Mouse (Mus musculus) heart, postnatal 0 days (tissue): ENCODE measurements around the gene Gabbr1. TPM values are rescaled to one million over a fixed set of nuclear protein-coding genes. Genes with fewer than 3 reads are reported as not detected.
"Not testable (repeated sequence)": the region's sequence is repeated elsewhere in the genome, so short reads cannot be mapped to it uniquely, and the experiment has no call there.

ENCODE experiments used
- ATAC-seq: fragments of 200-750 bp; cut with Nextera tagmentation; 2 replicates; pipeline ENCODE4 v1.8.0; 2017; ENCODE audit warnings: low read depth, moderate number of reproducible peaks, moderate library complexity; ENCODE audit not compliant: insufficient read depth
- DNase-seq: peaks from one replicate; pipeline ENCODE4 v3.0.0-alpha.2; 2016; ENCODE audit warnings: low spot score
- H3K27ac ChIP-seq: fragments of 300-500 bp; sonication (generic); 2 replicates; pipeline ENCODE4 v1.5.1; 2014; ENCODE audit warnings: low read depth, mild to moderate bottlenecking
- H3K27me3 ChIP-seq: fragments of 300-500 bp; sonication (generic); 2 replicates; pipeline ENCODE4 v1.6.1; 2014; ENCODE audit warnings: low read length, mixed read lengths; ENCODE audit not compliant: control insufficient read depth, insufficient read depth
- H3K36me3 ChIP-seq: fragments of 300-500 bp; sonication (generic); replicated peaks from 2 replicates; pipeline ENCODE4 v1.6.1; 2014; ENCODE audit warnings: low read length, mixed read lengths; ENCODE audit not compliant: control insufficient read depth, insufficient read depth
- H3K4me1 ChIP-seq: fragments of 300-500 bp; sonication (generic); 2 replicates; pipeline ENCODE4 v1.6.1; 2014; ENCODE audit warnings: antibody characterized with exemption; ENCODE audit not compliant: control insufficient read depth, insufficient read depth
- H3K4me2 ChIP-seq: fragments of 300-500 bp; sonication (generic); 2 replicates; pipeline ENCODE4 v1.6.1; 2014; ENCODE audit warnings: low read depth, mild to moderate bottlenecking, low read length, moderate library complexity
- H3K4me3 ChIP-seq: fragments of 300-500 bp; sonication (generic); 2 replicates; pipeline ENCODE4 v1.5.1; 2014; ENCODE audit warnings: low read depth, low read length
- H3K9ac ChIP-seq: fragments of 300-500 bp; sonication (generic); replicated peaks from 2 replicates; pipeline ENCODE4 v1.6.1; 2014; ENCODE audit warnings: low read depth, low read length, mixed read lengths
- H3K9me3 ChIP-seq: fragments of 300-500 bp; sonication (generic); replicated peaks from 2 replicates; pipeline ENCODE4 v1.6.1; 2016; ENCODE audit warnings: low read length; ENCODE audit not compliant: control insufficient read depth
- CTCF ChIP-seq: IDR thresholded peaks from 2 replicates; pipeline ENCODE4 v1.5.1; 2016; ENCODE audit warnings: antibody characterized with exemption, control low read depth, low read depth
- EP300 ChIP-seq: IDR thresholded peaks from 2 replicates; pipeline ENCODE4 v1.6.1; 2016; ENCODE audit warnings: antibody characterized with exemption, low read depth
- WGBS: fragments of 180-500 bp; shearing (Covaris S2); extraction: QIAGEN DNeasy Blood & Tissue Kit; methylation state at CpG from one replicate; pipeline ENCODE4 v1.1.7; 2014; 5-methylcytosine and 5-hydroxymethylcytosine counted together
- polyA plus RNA-seq: library from polyadenylated mRNA; unstranded; fragments of >200 nt; fragmentation: Nextera tagmentation; extraction: Ambion mirVana; gene quantifications from 2 replicates; pipeline ENCODE4 v1.2.1, GENCODE M21; 2015
- total RNA-seq: library from RNA; depleted of rRNA; stranded (reverse); fragments of >200 nt; gene quantifications from 2 replicates; pipeline ENCODE4 v1.2.3, GENCODE M21; 2014; ENCODE audit warnings: low replicate concordance

The Gabbr1 gene
- total and polyA plus RNA-seq, 2 experiments from 2014 or later = 1.8 to 4.8 TPM

GRCm38 (mm10) chr17:37016333-37016732 lies 29.4 kb upstream of the Gabbr1 start:
- Histone ChIP-seq H3K9ac (no peak overlapping the region), H3K27me3 (no peaks in the 10 kb centered on the region), H3K4me2 (no peak overlapping the region), H3K9me3 (no peaks in the 10 kb centered on the region), H3K4me1 (no peaks in the 10 kb centered on the region), H3K36me3 (no peaks in the 10 kb centered on the region), H3K4me3 (no peak overlapping the region), H3K27ac (no peak overlapping the region)
- DNase-seq = no peak
- no peak for TF ChIP-seq EP300
- no peak for TF ChIP-seq CTCF
- no peak for ATAC-seq

DNA sequence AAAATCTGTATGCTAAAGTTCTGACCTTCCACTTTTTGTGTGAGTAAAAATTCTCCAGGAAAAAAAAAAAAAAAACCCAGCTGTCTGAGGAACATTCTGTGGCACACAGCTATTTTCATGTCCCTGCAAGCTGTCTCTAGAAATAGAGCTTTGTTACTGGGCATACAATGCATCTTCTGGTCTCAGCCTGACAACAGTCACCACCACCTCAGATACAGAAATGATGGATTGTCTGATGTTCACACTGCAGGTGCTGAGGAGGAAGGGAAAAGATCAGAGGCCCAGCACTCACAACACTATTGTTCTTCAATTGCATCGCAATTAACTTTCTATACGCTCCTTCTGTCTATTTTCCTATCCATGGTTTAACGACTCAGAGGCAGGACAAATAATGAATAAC lies 27.4 kb upstream of the Gabbr1 start:
- no peak for ATAC-seq
- Histone ChIP-seq H3K9ac (no peak overlapping the region), H3K4me2 (no peak overlapping the region), H3K27me3 (no peaks in the 10 kb centered on the region), H3K4me1 (no peaks in the 10 kb centered on the region), H3K9me3 (no peaks in the 10 kb centered on the region), H3K4me3 (no peak overlapping the region), H3K27ac (no peak overlapping the region), H3K36me3 (no peaks in the 10 kb centered on the region)
- DNase-seq = no peak
- WGBS = 72% methylated on average over 3 of the region's 3 CpGs
- TF ChIP-seq CTCF (no peak), EP300 (no peak)

DNA sequence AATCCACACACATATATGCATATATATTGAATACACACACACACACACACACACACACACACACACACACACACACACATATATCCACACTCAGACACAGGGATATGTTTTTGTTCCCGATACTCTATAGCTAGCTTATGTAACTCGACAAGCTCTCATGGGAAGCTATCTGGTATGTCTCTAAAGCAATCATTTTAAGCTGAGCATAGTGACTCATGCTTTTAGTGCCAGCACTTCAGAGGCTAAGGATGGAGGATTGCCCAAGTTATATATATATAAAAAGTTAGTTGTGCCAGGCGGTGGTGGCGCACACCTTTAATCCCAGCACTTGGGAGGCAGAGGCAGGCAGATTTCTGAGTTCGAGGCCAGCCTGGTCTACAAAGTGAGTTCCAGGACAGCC lies 26.5 kb upstream of the Gabbr1 start:
- ATAC-seq, H3K4me1 ChIP-seq: not testable (repeated sequence)
- 80% methylated on average over 5 of the region's 5 CpGs for WGBS

DNA sequence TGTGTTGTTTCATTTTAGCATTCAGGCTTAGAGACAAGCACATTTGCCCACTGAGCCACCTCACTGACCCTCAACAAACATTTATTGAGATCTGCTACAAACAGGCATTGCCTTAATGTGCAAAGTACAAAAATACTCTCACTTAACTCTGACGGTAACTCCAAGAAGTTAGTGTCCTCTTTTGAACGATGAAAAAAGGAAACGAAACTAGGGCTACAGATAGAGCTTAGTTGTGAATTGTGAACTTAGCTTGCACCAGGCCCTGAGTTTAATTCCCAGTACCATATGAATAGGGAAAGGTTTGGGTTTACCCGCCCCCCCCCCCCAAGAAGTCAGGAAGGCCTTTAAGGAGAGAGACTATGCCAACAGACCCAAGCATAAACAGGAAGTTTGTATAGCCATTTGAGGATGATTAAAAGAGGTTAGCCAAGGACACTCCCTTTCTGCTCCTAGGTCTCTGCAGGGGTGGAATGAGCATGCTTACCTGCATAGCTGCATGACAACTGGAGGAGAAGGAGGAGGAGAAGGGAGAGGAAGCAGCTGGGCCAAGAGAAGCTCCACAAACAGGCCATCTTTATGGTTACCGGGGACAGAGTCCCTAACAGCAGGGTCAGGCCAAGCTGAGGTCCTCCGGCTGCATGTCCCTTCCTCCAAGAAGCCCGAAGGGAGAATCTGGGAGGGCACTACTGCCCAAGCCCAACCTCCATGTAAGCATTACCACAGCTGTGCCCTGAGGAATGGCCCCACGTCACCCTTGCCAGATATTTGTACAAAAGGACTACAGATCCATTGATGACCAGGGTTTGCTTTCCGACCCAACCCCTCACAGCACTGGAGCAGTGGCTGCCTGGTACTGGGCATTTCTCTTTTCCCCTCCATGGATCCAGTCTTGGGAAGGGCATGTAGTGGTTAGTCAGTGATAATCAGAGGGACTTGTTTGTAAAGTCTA lies 22.9 kb upstream of the Gabbr1 start, which contains the start of gene Mog:
Gene Mog (minus strand): TSS at position 771 of the 949 bp plus-strand sequence.
- Histone ChIP-seq H3K27me3 (no peaks in the 10 kb centered on the region), H3K4me3 (no peak within 1 kb of the TSS), H3K36me3 (no peaks in the 10 kb centered on the region), H3K9me3 (no peaks in the 10 kb centered on the region), H3K4me1 (no peaks in the 10 kb centered on the region), H3K27ac (no peak within 1 kb of the TSS), H3K9ac (no peak within 1 kb of the TSS), H3K4me2 (no peak within 1 kb of the TSS)
- no peak for ATAC-seq
- no peak for DNase-seq
- 67% methylated on average over 9 of the region's 9 CpGs for WGBS
- no peak for TF ChIP-seq CTCF
- no peak for TF ChIP-seq EP300

More for the DNA sequence above, 26.5 kb upstream of the Gabbr1 start:
- H3K27ac ChIP-seq, DNase-seq, H3K36me3 ChIP-seq, H3K4me2 ChIP-seq, H3K9me3 ChIP-seq, H3K4me3 ChIP-seq, H3K27me3 ChIP-seq, H3K9ac ChIP-seq: not testable (repeated sequence)

- TF ChIP-seq CTCF = no peak
- no peak for TF ChIP-seq EP300
- DNase-seq = no peak
- no peaks in the 10 kb centered on the region for H3K4me1 ChIP-seq
- H3K4me2 ChIP-seq = no peak overlapping the region
- H3K9ac ChIP-seq = no peak overlapping the region
- no peaks in the 10 kb centered on the region for H3K36me3 ChIP-seq
- H3K4me3 ChIP-seq = no peak overlapping the region
- H3K27me3 ChIP-seq = no peaks in the 10 kb centered on the region
- no peaks in the 10 kb centered on the region for H3K9me3 ChIP-seq
- WGBS = 83% methylated on average over 2 of the region's 2 CpGs
- no peak overlapping the region for H3K27ac ChIP-seq
- ATAC-seq = no peak
These were observed 19.3 kb upstream of the Gabbr1 start for GRCm38 (mm10) chr17:37026425-37026824.

GRCm38 (mm10) chr17:37027486-37027885 lies 18.3 kb upstream of the Gabbr1 start:
- TF ChIP-seq EP300 (no peak), CTCF (no peak)
- H3K27me3 ChIP-seq = no peaks in the 10 kb centered on the region
- ATAC-seq (no peak), DNase-seq (no peak)
- no peaks in the 10 kb centered on the region for H3K9me3 ChIP-seq
- H3K27ac ChIP-seq = no peak overlapping the region
- no peak overlapping the region for H3K9ac ChIP-seq
- WGBS = 96% methylated on average over 4 of the region's 4 CpGs
- no peak overlapping the region for H3K4me3 ChIP-seq
- H3K4me1 ChIP-seq = no peaks in the 10 kb centered on the region
- H3K36me3 ChIP-seq = no peaks in the 10 kb centered on the region
- H3K4me2 ChIP-seq = no peak overlapping the region
